ENCODE assay signal across 8 mouse cellular contexts in genomic region chr1:11657341-11658060, GRCm38 (mm10).
DNase-seq lines count a peak whose midpoint lies in the region; ATAC-seq and TF ChIP-seq lines count a peak whose summit lies in the region.

No protein-coding gene starts in this region.

- WGBS in liver, postnatal 0 days (ENCODE audit: insufficient replicate concordance), result 55% methylated on average over 2 of the region's 2 CpGs
- 54% methylated on average over 2 of the region's 2 CpGs for WGBS in liver, embryonic 11.5 days
- WGBS in lung, adult 2 months, result 61% methylated on average over 2 of the region's 2 CpGs

- H3K36me3 ChIP-seq in liver, postnatal 0 days (replicated peaks; ENCODE audit: insufficient read depth, low read length), result no peaks in the 10 kb centered on the region
- H3K36me3 ChIP-seq in liver, embryonic 11.5 days (ENCODE audit: control insufficient read depth, insufficient read depth, low read length), result no peaks in the 10 kb centered on the region

- DNase-seq in liver, postnatal 0 days, result peak; percentile 15
- no peak for DNase-seq in liver, embryonic 11.5 days (ENCODE audit: low spot score)
- peak; percentile 79 for DNase-seq in R1 (ENCODE audit: low read depth, low spot score)
- DNase-seq in embryo, embryonic 11.5 days (ENCODE audit: low read depth, low spot score), result peak; percentile 68
- DNase-seq in hindlimb bud, embryonic 11.5 days (ENCODE audit: extremely low spot score, low read depth, low spot score), result peak; percentile 76
- no peak for DNase-seq in lung, adult 2 months
- peak; percentile 43 to 46 for DNase-seq in right cerebral cortex, postnatal 10 days (ENCODE audit: low spot score in 2 of 2)
- DNase-seq in spleen, postnatal 10 days (ENCODE audit: low spot score in 2 of 2), result no peak

- H3K27me3 ChIP-seq in liver, postnatal 0 days (ENCODE audit: insufficient read depth, low read length), result no peaks in the 10 kb centered on the region
- no peaks in the 10 kb centered on the region for H3K27me3 ChIP-seq in liver, embryonic 11.5 days (replicated peaks; ENCODE audit: control insufficient read depth, insufficient read depth, low read length)

- H3K27ac ChIP-seq in liver, postnatal 0 days (ENCODE audit: low read depth), result no peak overlapping the region
- no peak overlapping the region for H3K27ac ChIP-seq in liver, embryonic 11.5 days (ENCODE audit: low read depth, low read length)

- peak; percentile 82 for TF ChIP-seq CTCF in liver, postnatal 0 days (IDR thresholded peaks at IDR 0.05; ENCODE audit: low read depth)
- peak; percentile 40; the same call in 1 of the 2 replicates for TF ChIP-seq CTCF in lung, adult 2 months (IDR thresholded peaks at IDR 0.05; ENCODE audit: insufficient read depth, low read length)

- H3K4me3 ChIP-seq in liver, postnatal 0 days (ENCODE audit: low read depth, low read length), result no peak overlapping the region
- no peak overlapping the region for H3K4me3 ChIP-seq in liver, embryonic 11.5 days (ENCODE audit: low read depth, low read length)
- no peak overlapping the region for H3K4me3 ChIP-seq in lung, adult 2 months (replicated peaks; ENCODE audit: extremely low read depth, low read depth, low read length)

- H3K4me1 ChIP-seq in liver, postnatal 0 days (ENCODE audit: insufficient read depth), result no peaks in the 10 kb centered on the region
- H3K4me1 ChIP-seq in liver, embryonic 11.5 days (replicated peaks; ENCODE audit: control insufficient read depth, insufficient read depth, low read length), result no peaks in the 10 kb centered on the region
- H3K4me1 ChIP-seq in lung, adult 2 months (ENCODE audit: control insufficient read depth, insufficient read depth, low read length), result no peaks in the 10 kb centered on the region

- no peaks in the 10 kb centered on the region for H3K9me3 ChIP-seq in liver, postnatal 0 days (ENCODE audit: low read length)
- H3K9me3 ChIP-seq in liver, embryonic 11.5 days (ENCODE audit: control insufficient read depth, low read length), result no peaks in the 10 kb centered on the region

- H3K4me2 ChIP-seq in liver, postnatal 0 days (ENCODE audit: low read depth, low read length), result no peak overlapping the region
- no peak overlapping the region for H3K4me2 ChIP-seq in liver, embryonic 11.5 days

- no peak for TF ChIP-seq EP300 in liver, postnatal 0 days (IDR thresholded peaks at IDR 0.05; ENCODE audit: low read depth)

- ATAC-seq in liver, postnatal 0 days, result no peak
- ATAC-seq in liver, embryonic 11.5 days (replicated peaks; ENCODE audit: low FRiP score), result no peak

- H3K9ac ChIP-seq in liver, postnatal 0 days (replicated peaks), result no peak overlapping the region
- no peak overlapping the region for H3K9ac ChIP-seq in liver, embryonic 11.5 days (ENCODE audit: low read depth, low read length)

- no peak for TF ChIP-seq POLR2A in lung, adult 2 months (IDR thresholded peaks at IDR 0.05; ENCODE audit: borderline replicate concordance, extremely low read depth, low read depth, low read length)

Comparison
In these comparisons a context has a peak if more than half of its experiments do, and no peak if none do; other contexts are left out.
1. DNase-seq: peak in liver, postnatal 0 days (single experiment), R1 (single experiment), embryo, embryonic 11.5 days (single experiment), hindlimb bud, embryonic 11.5 days (single experiment) and right cerebral cortex, postnatal 10 days (2 of 2); none in liver, embryonic 11.5 days (single experiment), lung, adult 2 months (single experiment) and spleen, postnatal 10 days (0 of 2).